Mouse (Mus musculus) thymus, adult 2 months (tissue): ENCODE measurements at regions not wholly inside any gene's neighbourhood (a gene's known extent, or its start where the extent isn't known, plus 50 kb on each side); places are given as distances from the start of the nearest gene placed in this dataset.

Experiments used
- CTCF ChIP-seq: fragments of 200-500 bp; IDR thresholded peaks from 2 replicates; pipeline ENCODE4 v1.5.1; 2012; ENCODE audit warnings: mild to moderate bottlenecking, control low read depth, low read length, moderate library complexity, borderline replicate concordance; ENCODE audit not compliant: control insufficient read depth, poor library complexity, insufficient read depth; ENCODE audit errors: extremely low read depth
- POLR2A ChIP-seq: fragments of 200-500 bp; IDR thresholded peaks from 2 replicates; pipeline ENCODE4 v1.6.1; 2012; ENCODE audit warnings: mild to moderate bottlenecking, low read length, control low read depth, moderate library complexity; ENCODE audit not compliant: control insufficient read depth, poor library complexity, insufficient read depth; ENCODE audit errors: extremely low read depth

GRCm38 (mm10) chr3:40405949-40406236 is 125.2 kb upstream of the Intu start:
- TF ChIP-seq CTCF (no peak), POLR2A (no peak)
